Mouse (Mus musculus) G1E (cell line): ENCODE measurements at regions not wholly inside any gene's neighbourhood (a gene's known extent, or its start where the extent isn't known, plus 50 kb on each side); places are given as distances from the start of the nearest gene placed in this dataset.

ENCODE experiments used
- ATAC-seq: 2 replicates; pipeline ENCODE4 v1.8.0; 2016; ENCODE audit warnings: mild to moderate bottlenecking; ENCODE audit not compliant: insufficient number of reproducible peaks, poor library complexity, low FRiP score, severe bottlenecking; ENCODE audit errors: extremely low read depth
- DNase-seq: peaks from one replicate; pipeline ENCODE4 v3.0.0; 2012; ENCODE audit warnings: low spot score
- H3K27me3 ChIP-seq: 2 replicates; pipeline ENCODE4 v1.6.1; 2012; ENCODE audit warnings: mild to moderate bottlenecking, low read length, inconsistent platforms; ENCODE audit not compliant: insufficient read depth
- H3K36me3 ChIP-seq: replicated peaks from 2 replicates; pipeline ENCODE3; 2012; ENCODE audit warnings: mild to moderate bottlenecking, inconsistent platforms
- H3K4me1 ChIP-seq: 2 replicates; pipeline ENCODE4 v1.6.1; 2012; ENCODE audit warnings: low read depth, low read length, inconsistent platforms, mixed read lengths; ENCODE audit not compliant: insufficient read depth
- H3K4me3 ChIP-seq: 2 replicates; pipeline ENCODE4 v1.5.1; 2012; ENCODE audit warnings: low read depth, mild to moderate bottlenecking, inconsistent platforms, low read length, moderate library complexity, mixed read lengths
- H3K9me3 ChIP-seq: replicated peaks from 2 replicates; pipeline ENCODE4 v1.6.1; 2012; ENCODE audit warnings: inconsistent platforms
- CTCF ChIP-seq: IDR thresholded peaks from 2 replicates; pipeline ENCODE4 v1.5.1; 2012; ENCODE audit warnings: low read depth, low read length, inconsistent platforms, mixed read lengths
- GATA1 ChIP-seq: IDR thresholded peaks from 2 replicates; pipeline ENCODE4 v1.6.1; 2012; ENCODE audit warnings: borderline replicate concordance, low read length, inconsistent platforms, mixed read lengths
- GATA2 ChIP-seq: IDR thresholded peaks from 2 replicates; pipeline ENCODE4 v1.6.1; 2012; ENCODE audit warnings: low read depth, low read length, inconsistent platforms, borderline replicate concordance
- POLR2AphosphoS5 ChIP-seq: IDR thresholded peaks from 2 replicates; pipeline ENCODE4 v1.6.1; 2012; ENCODE audit warnings: low read depth, low read length, inconsistent platforms; ENCODE audit not compliant: insufficient replicate concordance
- TAL1 ChIP-seq: conservative IDR thresholded peaks from 2 replicates; pipeline ENCODE4 v1.6.1; 2012; ENCODE audit warnings: low read depth, low read length, inconsistent platforms, mixed read lengths

GRCm38 (mm10) chr11:85986338-85986737 lies 100.1 kb downstream of the Tbx4 start:
- no peak overlapping the region for H3K4me3 ChIP-seq
- H3K9me3 ChIP-seq: no peaks in the 10 kb centered on the region
- peaks cover 6% of the 10 kb centered on the region for H3K27me3 ChIP-seq
- ATAC-seq (no peak), DNase-seq (no peak)
- no peaks in the 10 kb centered on the region for H3K4me1 ChIP-seq
- H3K36me3 ChIP-seq: no peaks in the 10 kb centered on the region
- TF ChIP-seq GATA2 (no peak), CTCF (no peak), TAL1 (no peak), GATA1 (no peak), POLR2AphosphoS5 (no peak)

- ATAC-seq: no peak
- H3K27me3 ChIP-seq: peaks cover 6% of the 10 kb centered on the region
- no peak for DNase-seq
- no peak overlapping the region for H3K4me3 ChIP-seq
- no peaks in the 10 kb centered on the region for H3K9me3 ChIP-seq
- no peaks in the 10 kb centered on the region for H3K4me1 ChIP-seq
- no peaks in the 10 kb centered on the region for H3K36me3 ChIP-seq
- TF ChIP-seq GATA2 (no peak), TAL1 (no peak), CTCF (no peak), GATA1 (no peak), POLR2AphosphoS5 (no peak)
These were observed 101.0 kb downstream of the Tbx4 start for GRCm38 (mm10) chr11:85987181-85987580.

DNA sequence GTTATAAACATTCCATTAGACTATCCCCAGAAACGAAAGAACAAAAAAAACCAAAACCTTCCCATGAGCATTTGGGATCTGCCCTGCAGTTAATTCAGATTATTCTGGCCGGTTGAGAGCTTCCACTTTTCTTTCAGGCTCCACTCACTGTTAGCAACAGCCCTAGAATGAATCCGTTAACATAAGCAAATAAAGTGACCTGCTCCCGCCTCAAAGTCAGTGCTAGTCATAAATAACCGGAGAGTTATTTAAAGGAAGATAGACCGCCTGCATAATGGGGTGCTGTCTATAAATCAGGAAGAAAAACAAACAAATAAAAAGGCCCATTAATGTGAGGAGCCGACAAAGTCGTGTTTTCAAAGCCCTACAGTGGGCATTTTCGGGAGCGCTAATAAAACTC lies 103.3 kb downstream of the Tbx4 start:
- DNase-seq: no peak
- H3K4me1 ChIP-seq: no peaks in the 10 kb centered on the region
- no peaks in the 10 kb centered on the region for H3K9me3 ChIP-seq
- no peaks in the 10 kb centered on the region for H3K36me3 ChIP-seq
- no peak overlapping the region for H3K4me3 ChIP-seq
- TF ChIP-seq GATA1 (no peak), GATA2 (no peak), CTCF (no peak), POLR2AphosphoS5 (no peak), TAL1 (no peak)
- ATAC-seq: no peak
- H3K27me3 ChIP-seq: peaks cover 6% of the 10 kb centered on the region

- no peak for DNase-seq
- no peaks in the 10 kb centered on the region for H3K4me1 ChIP-seq
- H3K9me3 ChIP-seq: no peaks in the 10 kb centered on the region
- TF ChIP-seq TAL1: no peak
- no peak for TF ChIP-seq GATA1
- no peak for TF ChIP-seq GATA2
- no peak for TF ChIP-seq POLR2AphosphoS5
- TF ChIP-seq CTCF: no peak
- no peaks in the 10 kb centered on the region for H3K36me3 ChIP-seq
- H3K4me3 ChIP-seq: no peak overlapping the region
- peaks cover 6% of the 10 kb centered on the region for H3K27me3 ChIP-seq
- ATAC-seq: no peak
These were observed 103.8 kb downstream of the Tbx4 start for GRCm38 (mm10) chr11:85989940-85990493.

DNA sequence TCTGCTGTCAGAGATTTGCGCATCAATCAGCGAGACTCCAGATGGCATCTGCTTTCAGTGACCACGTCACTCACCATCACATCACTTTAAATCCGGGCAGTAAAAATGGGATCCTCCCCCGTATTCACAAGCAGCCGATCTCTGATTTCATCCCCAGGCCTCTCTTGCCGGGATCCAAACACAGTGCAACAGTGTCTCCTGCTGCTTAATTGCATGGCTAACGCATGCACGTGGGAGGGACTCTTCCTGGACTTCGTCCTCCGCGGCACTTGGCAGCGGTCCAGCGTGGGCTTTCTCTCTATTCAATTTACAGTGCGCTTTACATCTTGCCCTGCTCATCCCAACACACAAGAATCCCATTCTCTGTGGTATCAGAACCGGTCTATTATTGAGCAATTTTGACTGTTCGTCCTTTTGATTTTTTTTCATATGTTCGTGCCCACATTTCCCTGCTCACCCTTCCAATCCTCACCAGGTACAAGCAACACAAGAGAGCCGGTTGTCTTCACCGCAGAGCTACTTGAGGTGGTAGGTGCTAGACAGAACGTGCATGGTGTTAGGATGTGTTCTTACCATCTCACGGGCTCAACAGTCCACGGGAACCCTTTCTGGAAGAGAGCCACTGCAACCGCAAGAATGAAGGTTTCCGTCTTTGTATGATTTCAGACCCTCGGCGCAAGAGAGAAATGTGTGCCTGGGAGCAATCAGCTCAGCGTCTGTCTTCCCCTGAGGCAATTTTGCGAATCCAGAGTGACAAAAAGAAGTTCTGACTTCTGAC lies 109.3 kb downstream of the Tbx4 start:
- ATAC-seq (no peak), DNase-seq (no peak)
- H3K27me3 ChIP-seq: peaks cover 8% of the 10 kb centered on the region
- no peak overlapping the region for H3K4me3 ChIP-seq
- TF ChIP-seq GATA2: no peak
- no peaks in the 10 kb centered on the region for H3K36me3 ChIP-seq
- H3K9me3 ChIP-seq: no peaks in the 10 kb centered on the region
- H3K4me1 ChIP-seq: no peaks in the 10 kb centered on the region

DNA sequence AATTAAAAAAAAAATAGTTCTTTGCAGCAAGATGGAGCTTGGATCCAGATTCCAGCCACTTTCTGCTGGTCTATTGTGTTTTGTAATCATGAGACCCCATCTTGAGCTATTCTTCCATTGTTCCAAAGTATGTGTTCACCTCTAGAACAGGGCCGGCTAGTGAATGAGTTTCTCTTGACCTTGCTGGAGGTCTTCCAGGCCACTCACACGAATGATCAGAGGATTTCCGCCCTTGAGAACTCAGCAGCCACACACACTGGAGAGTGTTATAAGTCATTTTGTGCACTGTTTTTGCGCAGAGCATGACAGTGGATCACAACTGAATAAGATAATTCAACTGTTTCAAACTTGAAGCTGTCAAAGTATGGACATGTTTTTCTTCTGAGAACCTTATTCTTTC lies 110.5 kb downstream of the Tbx4 start:
- TF ChIP-seq POLR2AphosphoS5 (no peak), TAL1 (no peak), GATA1 (no peak), GATA2 (no peak), CTCF (no peak)
- H3K4me1 ChIP-seq: no peaks in the 10 kb centered on the region
- H3K36me3 ChIP-seq: no peaks in the 10 kb centered on the region
- H3K27me3 ChIP-seq: peaks cover 8% of the 10 kb centered on the region
- H3K4me3 ChIP-seq: no peak overlapping the region
- DNase-seq: no peak
- H3K9me3 ChIP-seq: no peaks in the 10 kb centered on the region
- no peak for ATAC-seq

DNA sequence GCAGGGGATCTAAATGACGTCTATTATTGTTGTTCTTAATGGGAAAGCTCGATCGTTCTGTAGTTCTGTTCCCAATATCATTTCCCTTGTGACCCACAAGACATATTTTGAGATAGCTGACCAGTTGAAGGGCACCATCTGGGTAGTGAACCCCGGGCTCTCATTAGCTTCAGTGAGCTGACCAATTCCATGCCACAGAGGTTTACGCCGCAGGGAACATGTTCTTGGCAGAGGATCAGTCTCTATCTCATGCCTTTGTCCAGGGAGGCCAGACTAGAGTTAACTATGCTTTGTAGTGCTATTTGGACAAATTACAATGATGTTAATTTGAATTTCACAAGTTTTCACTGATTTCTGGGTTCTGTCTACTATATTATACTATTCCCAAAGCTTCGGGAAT lies 117.1 kb downstream of the Tbx4 start:
- Histone ChIP-seq H3K4me1 (no peaks in the 10 kb centered on the region), H3K27me3 (peaks cover 18% of the 10 kb centered on the region), H3K36me3 (no peaks in the 10 kb centered on the region), H3K4me3 (no peak overlapping the region), H3K9me3 (no peaks in the 10 kb centered on the region)
- ATAC-seq: no peak
- TF ChIP-seq TAL1 (no peak), GATA2 (no peak), GATA1 (no peak), POLR2AphosphoS5 (no peak), CTCF (no peak)
- no peak for DNase-seq
